Mouse (Mus musculus) MEL (cell line): ENCODE results near the gene Muc20. TPM values are rescaled to one million over a fixed set of nuclear protein-coding genes. Genes with fewer than 3 reads are reported as not detected.

ENCODE experiments used
- DNase-seq: peaks from one replicate; pipeline ENCODE4 v3.0.0; 2011; ENCODE audit warnings: low read depth, low spot score
- H3K27ac ChIP-seq: 2 replicates; pipeline ENCODE4 v1.5.1; 2012; ENCODE audit warnings: low read depth, mild to moderate bottlenecking, control low read depth, low read length, moderate library complexity; ENCODE audit not compliant: control insufficient read depth
- H3K27me3 ChIP-seq, 2 experiments: fragments of 150-350 bp in 1 of 2; sonication (generic) in 1 of 2; 2 replicates each; pipeline ENCODE4 v1.6.1; 2012; ENCODE audit warnings: low read length in 2 of 2, mild to moderate bottlenecking in 2 of 2, improper control_type of control experiment in 1 of 2, moderate library complexity in 1 of 2; ENCODE audit not compliant: insufficient read depth in 2 of 2, control insufficient read depth in 1 of 2
- H3K36me3 ChIP-seq, 2 experiments: 2 replicates each; pipeline ENCODE4 v1.6.1; 2012 to 2014; ENCODE audit warnings: low read length in 2 of 2, improper control_type of control experiment in 1 of 2, inconsistent platforms in 1 of 2, mild to moderate bottlenecking in 1 of 2; ENCODE audit not compliant: insufficient read depth in 2 of 2, control insufficient read depth in 1 of 2
- H3K4me1 ChIP-seq, 2 experiments: fragments of 150-350 bp in 1 of 2; sonication (generic) in 1 of 2; 2 replicates each; pipeline ENCODE4 v1.6.1; 2012; ENCODE audit warnings: low read length in 2 of 2, improper control_type of control experiment in 1 of 2, mild to moderate bottlenecking in 1 of 2; ENCODE audit not compliant: insufficient read depth in 2 of 2, control insufficient read depth in 1 of 2
- H3K4me3 ChIP-seq, 2 experiments: fragments of 150-350 bp in 1 of 2; sonication (generic) in 1 of 2; 2 replicates each; pipeline ENCODE4 v1.5.1; 2012; ENCODE audit warnings: low read depth in 2 of 2, low read length in 2 of 2, mild to moderate bottlenecking in 2 of 2, moderate library complexity in 2 of 2, control low read depth in 1 of 2, improper control_type of control experiment in 1 of 2; ENCODE audit not compliant: control insufficient read depth in 1 of 2, insufficient read depth in 1 of 2
- H3K79me2 ChIP-seq: 2 replicates; pipeline ENCODE4 v1.6.1; 2012; ENCODE audit warnings: mild to moderate bottlenecking, low read length, moderate library complexity; ENCODE audit not compliant: control insufficient read depth, poor library complexity, insufficient read depth
- H3K9ac ChIP-seq: 2 replicates; pipeline ENCODE4 v1.6.1; 2012; ENCODE audit warnings: low read depth, mild to moderate bottlenecking, control low read depth, low read length, moderate library complexity; ENCODE audit not compliant: control insufficient read depth, poor library complexity, severe bottlenecking
- H3K9me3 ChIP-seq: fragments of 150-350 bp; sonication (generic); replicated peaks from 2 replicates; pipeline ENCODE4 v1.6.1; 2012; ENCODE audit warnings: mild to moderate bottlenecking, low read length, improper control_type of control experiment, moderate library complexity; ENCODE audit not compliant: insufficient read depth
- CHD2 ChIP-seq: IDR thresholded peaks from 2 replicates; pipeline ENCODE4 v1.6.1; 2011; ENCODE audit warnings: low read length, improper control_type of control experiment
- CTCF ChIP-seq, 3 experiments: IDR thresholded peaks in 2 of 3; conservative IDR thresholded peaks in 1 of 3; 2 replicates each; pipeline ENCODE4 v1.5.1; 2011 to 2012; ENCODE audit warnings: low read length in 3 of 3, low read depth in 2 of 3, mild to moderate bottlenecking in 2 of 3, improper control_type of control experiment in 1 of 3, inconsistent platforms in 1 of 3, mixed read lengths in 1 of 3, moderate library complexity in 1 of 3; ENCODE audit not compliant: control insufficient read depth in 1 of 3, insufficient read depth in 1 of 3, poor library complexity in 1 of 3, severe bottlenecking in 1 of 3
- EP300 ChIP-seq, 2 experiments: IDR thresholded peaks; 2 replicates each; pipeline ENCODE4 v1.6.1; 2011; ENCODE audit warnings: improper control_type of control experiment in 2 of 2, low read length in 2 of 2, low read depth in 1 of 2, mild to moderate bottlenecking in 1 of 2
- GABPA ChIP-seq: IDR thresholded peaks from 2 replicates; pipeline ENCODE4 v1.6.1; 2012; ENCODE audit warnings: low read depth, mild to moderate bottlenecking, inconsistent platforms, low read length, improper control_type of control experiment, moderate library complexity
- HCFC1 ChIP-seq: IDR thresholded peaks from 2 replicates; pipeline ENCODE4 v1.6.1; 2012; ENCODE audit warnings: low read depth, mild to moderate bottlenecking, inconsistent platforms, low read length, improper control_type of control experiment, moderate library complexity
- KAT2A ChIP-seq: conservative IDR thresholded peaks from 2 replicates; pipeline ENCODE4 v1.6.1; 2012; ENCODE audit warnings: low read depth, low read length, improper control_type of control experiment, inconsistent platforms
- MAFK ChIP-seq: IDR thresholded peaks from 2 replicates; pipeline ENCODE4 v1.6.1; 2011; ENCODE audit warnings: low read depth, mild to moderate bottlenecking, low read length, improper control_type of control experiment, borderline replicate concordance
- MAZ ChIP-seq: IDR thresholded peaks from 2 replicates; pipeline ENCODE4 v1.6.1; 2012; ENCODE audit warnings: low read depth, mild to moderate bottlenecking, inconsistent platforms, low read length, improper control_type of control experiment
- MXI1 ChIP-seq: IDR thresholded peaks from 2 replicates; pipeline ENCODE4 v1.6.1; 2011; ENCODE audit warnings: mild to moderate bottlenecking, low read depth, low read length, improper control_type of control experiment
- MYB ChIP-seq: IDR thresholded peaks from 2 replicates; pipeline ENCODE4 v1.6.1; 2011; ENCODE audit warnings: mild to moderate bottlenecking, low read depth, low read length, improper control_type of control experiment
- NELFE ChIP-seq: IDR thresholded peaks from 2 replicates; pipeline ENCODE4 v1.6.1; 2011; ENCODE audit warnings: low read depth, low read length, improper control_type of control experiment
- POLR2AphosphoS2 ChIP-seq: IDR thresholded peaks from 2 replicates; pipeline ENCODE4 v1.6.1; 2011; ENCODE audit warnings: low read length, improper control_type of control experiment
- RCOR1 ChIP-seq: IDR thresholded peaks from 2 replicates; pipeline ENCODE4 v1.6.1; 2012; ENCODE audit warnings: low read depth, mild to moderate bottlenecking, inconsistent platforms, low read length, improper control_type of control experiment
- SMC3 ChIP-seq: IDR thresholded peaks from 2 replicates; pipeline ENCODE4 v1.6.1; 2011; ENCODE audit warnings: low read depth, low read length, improper control_type of control experiment
- UBTF ChIP-seq: IDR thresholded peaks from 2 replicates; pipeline ENCODE4 v1.6.1; 2012; ENCODE audit warnings: low read depth, mild to moderate bottlenecking, inconsistent platforms, low read length, improper control_type of control experiment, moderate library complexity, borderline replicate concordance; ENCODE audit not compliant: insufficient read depth
- USF1 ChIP-seq: IDR thresholded peaks from 2 replicates; pipeline ENCODE4 v1.6.1; 2014; ENCODE audit warnings: low read depth, mild to moderate bottlenecking, inconsistent platforms, low read length, improper control_type of control experiment, moderate library complexity
- USF2 ChIP-seq, 2 experiments: IDR thresholded peaks; 2 replicates each; pipeline ENCODE4 v1.6.1; 2011 to 2012; ENCODE audit warnings: improper control_type of control experiment in 2 of 2, low read length in 2 of 2, borderline replicate concordance in 1 of 2, inconsistent platforms in 1 of 2, low read depth in 1 of 2, mild to moderate bottlenecking in 1 of 2; ENCODE audit not compliant: insufficient read depth in 1 of 2
- ZC3H11A ChIP-seq: IDR thresholded peaks from 2 replicates; pipeline ENCODE4 v1.6.1; 2012; ENCODE audit warnings: low read depth, mild to moderate bottlenecking, inconsistent platforms, low read length, improper control_type of control experiment
- ZKSCAN1 ChIP-seq: IDR thresholded peaks from 2 replicates; pipeline ENCODE4 v1.6.1; 2012; ENCODE audit warnings: low read depth, mild to moderate bottlenecking, inconsistent platforms, low read length, improper control_type of control experiment, moderate library complexity
- polyA plus RNA-seq, 2 experiments: library from polyadenylated mRNA; stranded (reverse) in 1 of 2; unstranded in 1 of 2; fragments of >175 nt in 1 of 2; fragments of >200 nt in 1 of 2; gene quantifications; 2 replicates each; pipeline versions ENCODE4 v1.2.1 to v1.2.4; 2012; ENCODE audit warnings: low replicate concordance in 2 of 2, low read depth in 1 of 2; ENCODE audit not compliant: insufficient read length in 2 of 2, insufficient read depth in 1 of 2, missing spikeins in 1 of 2
- total RNA-seq: library from RNA; depleted of rRNA; stranded (reverse); fragments of 300-350 nt; gene quantifications from 2 replicates; pipeline ENCODE4 v1.2.3, GENCODE M21; 2012; rRNA removed

Gene Muc20
- total RNA-seq (not detected in 2 replicates), polyA plus RNA-seq (not detected)

- H3K27me3 ChIP-seq, result peaks cover 0 to under 1% of the 10 kb centered on the region in 2 experiments; a peak in 1 of 4 replicates
- no peaks in the 10 kb centered on the region for H3K9me3 ChIP-seq
- no peak for TF ChIP-seq CHD2
- no peak for TF ChIP-seq UBTF
- TF ChIP-seq MYB, result no peak
- TF ChIP-seq USF1, result no peak
- no peak for TF ChIP-seq RCOR1
- no peak for TF ChIP-seq HCFC1
- no peak for TF ChIP-seq MAFK
- no peak for TF ChIP-seq NELFE
- TF ChIP-seq KAT2A, result no peak
- no peak for TF ChIP-seq MXI1
- no peak for TF ChIP-seq CTCF (IDR thresholded peaks at IDR 0.05 in 2 of 3, conservative IDR thresholded peaks at IDR 0.05 in 1 of 3; ENCODE audit: control insufficient read depth in 1 of 3, insufficient read depth in 1 of 3, low read depth in 2 of 3, low read length in 3 of 3, poor library complexity in 1 of 3, severe bottlenecking in 1 of 3)
- TF ChIP-seq ZC3H11A, result no peak
- no peak for TF ChIP-seq SMC3
- no peak for TF ChIP-seq ZKSCAN1
- no peak for TF ChIP-seq MAZ
- no peak for TF ChIP-seq USF2 (IDR thresholded peaks at IDR 0.05; ENCODE audit: borderline replicate concordance in 1 of 2, insufficient read depth in 1 of 2, low read depth in 1 of 2, low read length in 2 of 2)
- no peak for TF ChIP-seq GABPA
Observed at GRCm38 (mm10) chr16:32797426-32797689, at the start of gene Muc20. Gene Muc20 (minus strand): TSS chr16:32797435.

GRCm38 (mm10) chr16:32831501-32831900, 34.3 kb upstream of the Muc20 start:
- no peaks in the 10 kb centered on the region for H3K79me2 ChIP-seq
- peaks cover 0 to 13% of the 10 kb centered on the region in 2 experiments; a peak in 2 of 4 replicates for H3K36me3 ChIP-seq
- H3K9ac ChIP-seq, result no peak overlapping the region
- no peak for TF ChIP-seq POLR2AphosphoS2
- peak in 1 of 2 experiments; percentile 21; a peak in 1 of 4 replicates for TF ChIP-seq EP300 (IDR thresholded peaks at IDR 0.05; ENCODE audit: low read depth in 1 of 2, low read length in 2 of 2)
- TF ChIP-seq, all 39 proteins: peak for 1
- H3K27me3 ChIP-seq, result no peaks in the 10 kb centered on the region
- H3K4me1 ChIP-seq, result peaks cover 0 to 14% of the 10 kb centered on the region in 2 experiments; a peak in 3 of 4 replicates
- no peaks in the 10 kb centered on the region for H3K9me3 ChIP-seq
- no peak overlapping the region for H3K4me3 ChIP-seq
- peak; percentile 48 for DNase-seq
- H3K27ac ChIP-seq, result no peak overlapping the region

More at GRCm38 (mm10) chr16:32797426-32797689, at the start of gene Muc20:
- Histone ChIP-seq H3K36me3 (no peaks in the 10 kb centered on the region; a peak in 1 of 4 replicates), H3K79me2 (no peaks in the 10 kb centered on the region), H3K27ac (no peak within 1 kb of the TSS), H3K4me1 (no peaks in the 10 kb centered on the region), H3K4me3 (no peak within 1 kb of the TSS), H3K9ac (no peak within 1 kb of the TSS)
- no peak for DNase-seq
